Mouse (Mus musculus): ENCODE results near the gene Crip2.

DNA sequence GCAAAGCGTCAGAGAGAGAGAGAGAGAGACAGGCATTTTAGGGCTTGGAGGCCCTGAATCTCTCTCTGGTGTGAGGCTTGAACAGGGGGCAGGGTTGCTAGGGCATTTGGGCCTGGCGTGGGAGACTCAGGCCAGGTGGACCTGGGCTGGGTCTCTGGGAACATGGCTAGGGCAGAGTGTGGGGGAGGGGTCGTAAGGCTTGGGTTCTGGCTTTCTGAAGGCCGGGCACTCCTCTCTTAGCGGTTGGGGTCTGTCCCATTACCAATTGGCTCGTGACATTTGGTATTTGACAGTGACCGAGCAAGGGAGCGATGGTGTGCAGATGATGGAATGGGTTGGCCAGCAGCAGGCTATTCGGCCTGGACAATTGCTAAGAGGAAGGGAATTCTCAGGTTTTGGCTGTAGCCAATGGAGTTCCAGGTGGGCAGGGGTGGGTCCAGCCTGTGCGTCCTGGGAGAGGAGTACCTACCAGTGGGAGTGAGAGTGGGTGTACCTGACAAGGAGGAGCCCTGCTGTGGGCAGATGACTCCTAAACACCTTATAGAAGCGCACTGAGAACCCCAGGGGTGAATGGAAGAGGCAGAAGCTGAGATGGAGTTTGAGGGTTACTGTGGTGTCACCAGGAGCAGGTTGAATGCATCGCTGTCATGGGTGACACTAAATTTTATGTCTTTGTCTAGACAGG is 46.4 kb downstream of the Crip2 start:
- no peak for TF ChIP-seq CTCF (IDR thresholded peaks at IDR 0.05; ENCODE audit: low read depth, low read length)
- TF ChIP-seq POLR2A (IDR thresholded peaks at IDR 0.05; ENCODE audit: borderline replicate concordance, low read depth, low read length): no peak

All from bone marrow macrophage, adult 2 months (primary cell).